Mouse (Mus musculus) cerebellum, adult (tissue): ENCODE data around the gene Prss45.
"Not testable (repeated sequence)": the region's sequence is repeated elsewhere in the genome, so short reads cannot be mapped to it uniquely, and the experiment has no call there.

Experiments used
- ATAC-seq: cut with Nextera tagmentation; 2 replicates; pipeline ENCODE4 v1.9.2; 2017; ENCODE audit warnings: mild to moderate bottlenecking, moderate library complexity, mixed read lengths; ENCODE audit not compliant: insufficient number of reproducible peaks, low FRiP score, low TSS enrichment

Gene Prss45

GRCm38 (mm10) chr9:110834411-110834810 lies at the start of gene Prss45:
Gene Prss45 (plus strand): TSS chr9:110834588.
- no peak for ATAC-seq

GRCm38 (mm10) chr9:110788169-110788568 lies 46.2 kb upstream of the Prss45 start:
- no peak for ATAC-seq

- no peak for ATAC-seq
Measured at GRCm38 (mm10) chr9:110790462-110790861, 43.9 kb upstream of the Prss45 start.

GRCm38 (mm10) chr9:110797013-110797412 lies 37.4 kb upstream of the Prss45 start:
- no peak for ATAC-seq

GRCm38 (mm10) chr9:110797866-110798265 lies 36.5 kb upstream of the Prss45 start, which contains the start of gene Prss42:
Gene Prss42 (plus strand): TSS chr9:110798166.
- no peak for ATAC-seq

GRCm38 (mm10) chr9:110800834-110801479 lies 33.4 kb upstream of the Prss45 start:
- ATAC-seq: no peak

- ATAC-seq: no peak
Measured at GRCm38 (mm10) chr9:110803294-110803693, 31.1 kb upstream of the Prss45 start.

- ATAC-seq: no peak
Measured at GRCm38 (mm10) chr9:110810051-110810450, 24.3 kb upstream of the Prss45 start.

- no peak for ATAC-seq
Measured at GRCm38 (mm10) chr9:110813789-110814188, 20.6 kb upstream of the Prss45 start, which contains the start of gene Prss44. Gene Prss44 (plus strand): TSS chr9:110813994.

GRCm38 (mm10) chr9:110820546-110820945 lies 13.8 kb upstream of the Prss45 start:
- not testable (repeated sequence) for ATAC-seq

- ATAC-seq: no peak
Measured at GRCm38 (mm10) chr9:110821436-110821835, 13.0 kb upstream of the Prss45 start.

GRCm38 (mm10) chr9:110825426-110825825 lies 9.0 kb upstream of the Prss45 start:
- no peak for ATAC-seq

- no peak for ATAC-seq
Measured at GRCm38 (mm10) chr9:110825832-110826231, 8.6 kb upstream of the Prss45 start.

GRCm38 (mm10) chr9:110826390-110826789 lies 8.0 kb upstream of the Prss45 start, which contains the start of gene Prss43:
Gene Prss43 (plus strand): TSS chr9:110826690.
- no peak for ATAC-seq

- no peak for ATAC-seq
Measured at GRCm38 (mm10) chr9:110833021-110833420, 1.4 kb upstream of the Prss45 start.

- no peak for ATAC-seq
Measured at GRCm38 (mm10) chr9:110834961-110835360, 573 bp downstream of the Prss45 start.

- no peak for ATAC-seq
Measured at GRCm38 (mm10) chr9:110836112-110836511, 1.7 kb downstream of the Prss45 start.

GRCm38 (mm10) chr9:110840905-110841304 lies 6.5 kb downstream of the Prss45 start:
- ATAC-seq: no peak

- no peak for ATAC-seq
Measured at GRCm38 (mm10) chr9:110841438-110841837, 7.0 kb downstream of the Prss45 start.

- no peak for ATAC-seq
Measured at GRCm38 (mm10) chr9:110844206-110844605, 9.8 kb downstream of the Prss45 start, which contains the start of gene Prss46. Gene Prss46 (plus strand): TSS chr9:110844506.

GRCm38 (mm10) chr9:110849162-110849561 lies 14.8 kb downstream of the Prss45 start:
- no peak for ATAC-seq

- no peak for ATAC-seq
Measured at GRCm38 (mm10) chr9:110855903-110856302, 21.5 kb downstream of the Prss45 start.
